11 mouse cellular contexts compared by ENCODE assay signal in the genomic region with DNA sequence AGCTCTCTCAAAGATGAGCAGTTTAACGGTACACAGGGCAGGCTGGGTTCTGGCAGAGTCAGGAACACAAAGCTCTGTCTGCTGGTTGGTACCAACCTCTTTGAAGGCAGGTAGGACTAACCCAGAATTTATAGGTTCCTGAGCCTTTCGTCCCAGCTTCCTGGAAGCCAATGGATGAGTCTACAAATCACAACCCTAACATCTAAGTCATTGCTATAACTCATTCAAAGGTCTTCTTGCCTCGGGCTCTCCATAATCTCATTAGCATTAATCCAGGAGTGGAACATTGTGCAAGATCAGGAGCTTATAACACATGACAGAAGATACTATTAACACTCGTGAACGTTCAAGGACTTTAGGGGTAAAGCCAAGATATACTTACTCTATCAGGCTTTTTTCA. TPM values are rescaled to one million over a fixed set of nuclear protein-coding genes. Genes with fewer than 3 reads are reported as not detected.
DNase-seq lines count a peak whose midpoint lies in the region; ATAC-seq lines count a peak whose summit lies in the region.
"Had no signal": no experiment of that assay in that cellular context is flagged by ENCODE, and none has a peak within 500 bp of the region (broad histone marks: within the 10 kb centered on the region; RNA-seq: fewer than 3 reads in every experiment).

A gene (minus strand): TSS at position 101 of the 400 bp plus-strand sequence.

- no peak within 1 kb of the TSS for H3K4me3 ChIP-seq in forebrain, embryonic 10.5 days
- H3K4me3 ChIP-seq in midbrain, embryonic 16.5 days (ENCODE audit: low read depth, low read length) = no peak within 1 kb of the TSS
- H3K4me3 ChIP-seq: myocyte had no signal

- H3K36me3 ChIP-seq in forebrain, embryonic 10.5 days (replicated peaks) = no peaks in the 10 kb centered on the region
- no peaks in the 10 kb centered on the region for H3K36me3 ChIP-seq in midbrain, embryonic 16.5 days (ENCODE audit: control insufficient read depth, insufficient read depth, low read length)

- no peak within 1 kb of the TSS for H3K4me2 ChIP-seq in midbrain, embryonic 16.5 days (ENCODE audit: low read length)

- H3K4me1 ChIP-seq in forebrain, embryonic 10.5 days = peaks cover 28% of the 10 kb centered on the region
- H3K4me1 ChIP-seq in midbrain, embryonic 16.5 days (ENCODE audit: control insufficient read depth, insufficient read depth, low read length) = peaks cover 13% of the 10 kb centered on the region

- 75% methylated on average over 5 of the region's 5 CpGs for WGBS in forebrain, embryonic 10.5 days
- WGBS in midbrain, embryonic 16.5 days = 51% methylated on average over 5 of the region's 5 CpGs

- no peak within 1 kb of the TSS for H3K9ac ChIP-seq in midbrain, embryonic 16.5 days (ENCODE audit: low read depth, low read length)

- DNase-seq in layer of hippocampus, adult 8-10 months (ENCODE audit: low spot score in 2 of 2) = no peak
- DNase-seq in layer of hippocampus, adult 9-11 months = no peak
- no peak for DNase-seq in forebrain, embryonic 10.5 days (ENCODE audit: extremely low spot score, low spot score)
- DNase-seq in layer of hippocampus, postnatal 36 days = no peak
- no peak for DNase-seq in thymus, postnatal 14 days
- no peak for DNase-seq in MN1 (ENCODE audit: low spot score)
- no peak for DNase-seq in right cerebral cortex, adult 18-20 months
- DNase-seq: adrenal gland, postnatal 36 days had no signal

- no peaks in the 10 kb centered on the region for H3K27me3 ChIP-seq in forebrain, embryonic 10.5 days (ENCODE audit: poor library complexity, severe bottlenecking)
- no peaks in the 10 kb centered on the region for H3K27me3 ChIP-seq in midbrain, embryonic 16.5 days (ENCODE audit: control insufficient read depth, insufficient read depth, low read depth, low read length)

- no peak for ATAC-seq in midbrain, embryonic 16.5 days

- no peaks in the 10 kb centered on the region for H3K9me3 ChIP-seq in forebrain, embryonic 10.5 days
- H3K9me3 ChIP-seq in midbrain, embryonic 16.5 days (replicated peaks; ENCODE audit: control insufficient read depth, low read length, poor library complexity, severe bottlenecking) = no peaks in the 10 kb centered on the region

- no peak within 1 kb of the TSS for H3K27ac ChIP-seq in forebrain, embryonic 10.5 days
- no peak within 1 kb of the TSS for H3K27ac ChIP-seq in midbrain, embryonic 16.5 days (ENCODE audit: low read length)

RNA-seq across cellular contexts. Expression of the gene that starts here (rescaled TPM):
- 10 to 100 TPM; 49.8 to 78.3 (median 70.4) TPM for total RNA-seq in layer of hippocampus, adult 8-10 months (2022)
- 43.0 and 44.4 TPM in 2 replicates for polyA plus RNA-seq in forebrain, embryonic 10.5 days (2016; fragmentation: Nextera tagmentation; extraction: Ambion mirVana)
- total RNA-seq in layer of hippocampus, postnatal 36 days (2021) = 10 to 100 TPM; 75.8 to 86.1 TPM
- 112 and 128 TPM in 2 replicates for polyA plus RNA-seq in midbrain, embryonic 16.5 days (2015; fragmentation: Nextera tagmentation; extraction: Ambion mirVana)
- total RNA-seq: liver, adult 2 months had no signal
- polyA plus RNA-seq: liver, adult 2 months; myocyte had no signal
